Mouse (Mus musculus) thymus, adult 18-20 months (tissue): ENCODE measurements at regions not wholly inside any gene's neighbourhood (a gene's known extent, or its start where the extent isn't known, plus 50 kb on each side); places are given as distances from the start of the nearest gene placed in this dataset.

ENCODE experiments used
- DNase-seq, 2 experiments: peaks; one replicate each; pipeline ENCODE4 v3.0.0; 2022; ENCODE audit warnings: mixed read lengths in 2 of 2

GRCm38 (mm10) chr11:20930045-20930444, 99.2 kb upstream of the Lgalsl start:
- no peak for DNase-seq

- no peak for DNase-seq
Observed at GRCm38 (mm10) chr11:20930573-20930972, 99.7 kb upstream of the Lgalsl start.

GRCm38 (mm10) chr11:20934191-20935062, 103.6 kb upstream of the Lgalsl start:
- no peak for DNase-seq

DNA sequence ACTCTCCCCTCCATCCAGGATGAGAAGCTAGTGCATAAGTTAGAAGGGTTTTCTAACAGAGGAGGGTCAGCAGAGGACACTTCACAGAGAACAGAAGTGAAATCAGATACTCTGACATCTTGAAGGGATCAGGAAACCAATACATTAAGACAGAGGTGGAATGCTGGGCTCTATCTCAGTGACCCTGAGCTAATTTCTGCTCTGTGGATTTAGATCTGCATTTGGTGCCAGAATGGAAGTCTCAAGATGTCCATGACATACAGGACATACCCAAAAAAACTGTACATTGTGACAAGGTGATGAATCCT, 104.2 kb upstream of the Lgalsl start:
- DNase-seq = no peak

DNA sequence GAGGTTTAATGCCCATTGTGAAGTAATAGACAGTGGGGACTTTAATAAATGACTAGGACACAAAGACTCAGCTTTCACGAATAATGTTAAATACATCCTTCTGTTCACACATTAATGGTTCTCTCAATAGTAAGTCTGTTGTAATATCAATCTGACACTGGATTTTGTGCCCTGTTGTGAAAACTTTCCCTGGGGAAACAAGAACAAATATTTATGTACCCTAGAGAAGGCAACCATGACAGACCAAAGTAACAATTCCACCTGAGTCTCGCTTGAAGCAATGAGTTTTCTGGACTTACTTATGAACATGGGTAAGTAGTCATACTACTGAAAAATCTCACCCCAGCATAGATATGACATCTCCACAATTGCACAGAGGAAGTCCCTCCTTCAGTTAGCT, 105.1 kb upstream of the Lgalsl start:
- DNase-seq = no peak

- no peak for DNase-seq
Observed at GRCm38 (mm10) chr11:20936996-20937395, 106.1 kb upstream of the Lgalsl start.

DNA sequence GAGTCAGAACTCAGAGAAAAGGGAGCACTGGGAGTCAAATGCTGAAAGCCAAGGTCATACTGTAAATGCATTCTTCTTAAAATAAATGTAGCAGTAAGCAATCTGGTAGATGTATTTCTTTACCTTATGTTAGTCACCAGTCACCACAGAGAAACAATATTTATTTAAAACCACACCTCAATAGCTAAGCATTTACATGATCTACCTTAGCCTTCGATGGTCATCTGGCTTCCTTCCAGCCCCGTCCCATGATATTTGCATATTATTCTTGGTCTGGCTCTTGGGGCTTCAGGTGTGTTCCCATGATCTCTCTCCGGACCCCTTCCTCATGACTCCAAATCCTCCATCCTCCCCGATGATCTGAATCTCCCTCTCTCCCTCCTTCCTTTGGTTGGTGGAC, 107.1 kb upstream of the Lgalsl start:
- DNase-seq = no peak

DNA sequence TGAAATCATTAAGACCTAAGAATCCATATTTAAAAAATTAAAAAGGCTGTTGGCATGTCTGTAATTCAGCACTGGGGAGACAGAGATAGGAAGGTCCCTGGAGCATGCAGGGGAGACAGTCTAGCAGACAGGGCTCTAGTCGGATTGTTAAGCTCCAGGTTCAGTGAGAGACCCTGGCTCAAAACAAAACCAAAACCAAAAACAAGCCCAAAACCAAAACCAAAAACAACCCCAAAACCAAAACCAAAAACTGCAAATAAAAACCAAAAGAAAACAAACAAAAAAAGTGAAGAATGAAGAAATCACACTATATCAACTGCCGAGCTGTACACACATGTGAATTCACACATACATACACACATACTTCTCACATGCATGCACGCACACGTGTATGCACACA, 108.8 kb upstream of the Lgalsl start:
- DNase-seq = no peak

DNA sequence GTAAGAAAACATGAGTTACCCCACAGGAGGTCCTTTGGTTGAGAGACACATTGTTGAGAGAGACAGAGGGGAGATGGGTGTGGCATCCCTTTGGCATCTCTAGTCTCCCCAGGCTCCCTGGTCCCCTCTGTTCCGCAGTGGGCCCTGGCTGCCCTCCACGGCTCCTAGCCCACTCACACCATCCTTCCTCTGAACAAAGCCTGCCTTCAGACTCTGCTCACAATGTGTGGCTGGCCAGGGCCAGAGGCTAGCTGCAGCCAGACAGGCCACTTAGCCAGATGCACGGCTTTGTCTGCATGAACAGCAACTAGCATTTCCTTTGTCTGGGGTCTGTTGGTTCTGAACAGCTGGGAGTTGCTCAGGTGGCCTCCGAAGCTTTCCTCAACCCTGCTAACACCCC, 110.7 kb upstream of the Lgalsl start:
- DNase-seq = no peak

GRCm38 (mm10) chr11:20955561-20955960, 124.7 kb upstream of the Lgalsl start:
- no peak for DNase-seq

- DNase-seq = no peak
Observed at GRCm38 (mm10) chr11:20957766-20958165, 126.9 kb upstream of the Lgalsl start.

DNA sequence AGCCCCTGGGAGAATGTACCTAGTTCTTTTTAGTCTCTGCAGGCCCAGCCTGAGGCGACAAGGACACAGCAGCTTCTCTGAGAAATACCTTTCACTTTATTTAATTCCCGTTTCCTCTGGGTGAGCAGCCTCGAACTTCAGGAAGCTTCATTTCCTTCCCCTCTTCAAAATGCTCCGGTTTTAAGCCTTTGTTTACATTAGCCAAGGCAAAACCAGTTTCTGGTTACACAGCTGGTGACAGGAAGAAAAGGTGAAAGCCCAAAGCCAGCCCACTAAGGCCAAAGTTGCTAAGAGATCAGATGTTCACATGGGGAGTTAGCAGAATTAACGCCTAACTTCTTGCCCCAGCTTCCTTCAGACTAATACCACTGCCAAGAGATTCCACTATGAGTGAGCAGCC, 127.4 kb upstream of the Lgalsl start:
- DNase-seq = no peak

- no peak for DNase-seq
Observed at GRCm38 (mm10) chr11:20960066-20960465, 129.2 kb upstream of the Lgalsl start.

GRCm38 (mm10) chr11:20960750-20961149, 129.9 kb upstream of the Lgalsl start:
- no peak for DNase-seq

DNA sequence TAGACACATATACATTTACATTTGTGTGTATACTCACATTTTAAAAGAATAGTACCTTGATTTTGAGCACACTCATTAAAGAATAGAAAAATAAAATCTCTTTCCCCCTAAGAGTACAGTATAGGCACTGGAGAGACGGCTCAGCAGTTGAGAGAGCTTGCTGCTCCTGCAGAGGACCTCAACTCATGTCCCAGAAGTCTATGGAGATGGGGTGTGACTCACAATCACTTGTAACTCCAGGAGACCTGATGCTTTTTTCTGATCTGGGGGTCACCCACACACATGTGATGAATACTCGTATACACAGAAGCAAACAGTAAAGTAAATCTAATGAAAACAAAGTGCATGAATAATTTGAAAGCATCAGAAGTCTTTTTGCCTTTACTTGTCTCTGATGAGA, 129.5 kb upstream of the Peli1 start:
- DNase-seq = no peak

GRCm38 (mm10) chr11:20965575-20966239, 125.4 kb upstream of the Peli1 start:
- DNase-seq = no peak

DNA sequence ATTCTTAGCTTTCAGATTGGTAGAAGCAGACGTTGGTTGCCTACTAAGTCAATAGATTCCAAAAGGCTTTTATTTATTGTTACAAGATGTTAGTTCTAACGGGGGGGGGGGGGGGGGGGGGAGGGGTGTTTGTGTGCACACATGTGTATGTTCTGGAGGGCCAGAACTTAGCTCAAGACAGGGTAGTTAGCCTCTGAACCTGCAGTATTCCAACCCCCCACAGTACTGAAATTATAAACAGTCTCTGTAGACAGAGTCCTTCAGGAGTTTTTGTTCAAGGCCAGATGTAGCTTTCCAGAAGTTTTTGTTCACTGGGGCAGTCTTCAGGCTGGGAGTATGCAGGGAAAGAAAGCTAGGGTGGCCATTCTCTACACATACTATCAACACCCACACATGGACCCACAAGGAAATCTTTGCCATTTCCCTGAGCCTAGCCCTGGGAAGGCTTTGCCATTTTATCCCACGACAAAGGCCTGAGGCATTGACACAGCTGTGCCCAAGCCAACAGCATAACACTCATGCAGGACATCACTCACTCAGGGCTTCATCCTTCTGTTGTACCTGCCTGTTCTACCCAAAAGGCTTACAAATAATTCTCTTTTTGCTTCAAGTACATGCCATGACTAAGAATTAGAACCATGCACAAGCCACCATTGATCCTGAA, 123.6 kb upstream of the Peli1 start:
- no peak for DNase-seq

GRCm38 (mm10) chr11:20968341-20968740, 122.8 kb upstream of the Peli1 start:
- no peak for DNase-seq

GRCm38 (mm10) chr11:20973141-20973540, 118.0 kb upstream of the Peli1 start:
- no peak for DNase-seq

DNA sequence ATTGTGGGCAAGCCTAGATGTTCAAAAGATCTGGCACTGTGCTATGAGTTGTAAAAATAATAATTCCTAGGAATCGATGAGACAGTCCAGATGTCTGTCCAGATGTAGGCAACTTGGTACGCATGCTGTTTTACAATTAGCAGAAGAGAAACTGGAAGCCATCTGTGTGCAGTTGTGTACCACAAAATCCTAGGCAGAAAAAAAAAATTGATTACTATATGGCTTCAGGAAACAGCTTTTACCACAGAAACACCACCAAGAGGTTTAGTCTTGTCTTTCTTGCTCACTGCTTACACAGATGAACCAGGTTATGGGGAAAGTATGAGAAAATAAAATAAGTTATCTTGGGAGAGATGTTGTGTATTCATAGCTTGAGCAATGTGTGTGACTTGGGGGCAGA, 109.5 kb upstream of the Peli1 start:
- DNase-seq = no peak

- DNase-seq = no peak
Observed at GRCm38 (mm10) chr11:20982010-20982409, 109.1 kb upstream of the Peli1 start.

DNA sequence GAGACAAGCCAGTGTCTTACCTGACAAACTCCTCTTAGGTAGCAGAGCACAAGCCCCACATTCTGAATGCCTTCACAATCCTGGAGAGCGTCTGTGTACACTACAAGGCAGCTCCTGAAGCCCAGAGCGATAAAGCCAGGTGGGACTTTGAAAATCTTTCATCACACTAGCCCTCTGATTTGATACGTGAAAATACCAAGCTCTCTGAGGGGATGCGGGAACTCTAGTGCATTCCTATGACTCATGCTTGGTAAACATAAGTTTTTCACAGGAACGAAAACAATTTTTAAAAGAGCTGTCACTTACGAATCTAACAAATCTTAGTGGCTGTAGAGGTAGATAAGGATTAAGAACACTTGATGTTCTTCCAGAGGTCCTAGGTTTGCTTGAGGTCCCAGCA, 108.6 kb upstream of the Peli1 start:
- no peak for DNase-seq

- DNase-seq = no peak
Observed at GRCm38 (mm10) chr11:20985069-20985759, 105.9 kb upstream of the Peli1 start.
